Mouse (Mus musculus): ENCODE results near the gene Ptgis. TPM values are rescaled to one million over a fixed set of nuclear protein-coding genes. Genes with fewer than 3 reads are reported as not detected.
A peak's percentile ranks its signal among the peaks of the same experiment; 100 is the strongest.

Gene Ptgis
- 27.2 and 30.5 TPM in 2 replicates for polyA plus RNA-seq (2015; fragmentation: Nextera tagmentation; extraction: Ambion mirVana)

DNA sequence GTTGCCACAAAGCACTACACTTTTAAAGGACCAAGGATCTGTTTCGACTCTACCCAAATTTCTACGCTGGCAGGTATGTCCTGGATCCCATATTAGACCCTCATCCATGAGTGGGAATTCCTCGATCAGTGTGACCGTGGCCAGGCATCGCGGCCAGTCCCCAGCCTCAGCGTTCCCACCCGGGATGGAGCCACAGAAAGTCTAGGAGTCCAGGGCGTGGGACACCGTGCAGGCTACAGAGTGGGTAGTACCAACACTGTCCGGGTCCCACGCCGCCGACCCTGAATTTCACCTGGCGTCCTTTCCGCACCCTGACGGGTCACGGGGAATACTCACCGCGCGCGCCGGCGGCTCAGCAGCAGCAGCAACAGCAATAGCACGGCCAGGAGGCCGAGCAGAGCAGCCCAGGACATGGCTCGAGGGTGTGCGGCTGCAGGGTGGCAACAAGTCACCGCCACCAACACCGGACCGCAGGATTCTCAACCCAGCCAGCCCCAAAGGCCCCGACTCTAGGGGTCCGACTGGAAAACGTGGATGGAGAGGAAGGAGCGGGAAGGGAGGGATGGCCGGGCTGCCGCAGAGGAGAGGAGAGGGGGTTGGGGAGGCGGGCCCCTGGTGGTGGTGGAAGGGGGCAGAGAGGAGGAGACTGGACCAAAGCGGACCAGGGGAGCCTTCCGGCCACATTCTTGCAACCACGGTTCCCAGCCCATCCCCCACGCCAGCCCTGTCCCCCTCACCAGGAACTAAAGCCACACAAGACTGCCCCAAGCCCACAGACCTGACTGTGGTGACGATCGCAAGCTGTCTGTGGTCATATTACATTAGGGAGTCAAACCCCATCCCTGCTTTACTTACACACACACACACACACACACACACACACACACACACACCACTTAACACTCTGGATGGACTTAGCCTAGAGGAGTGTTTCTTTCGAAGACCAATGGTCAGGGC is at the start of gene Ptgis:
TSS of gene Ptgis (minus strand) at position 597 of the 957 bp plus-strand sequence.
- H3K4me1 ChIP-seq: peaks cover 31% of the 10 kb centered on the region
- peak within 1 kb of the TSS; percentile 80 for H3K9ac ChIP-seq
- H3K36me3 ChIP-seq: no peaks in the 10 kb centered on the region
- no peaks in the 10 kb centered on the region for H3K9me3 ChIP-seq
- 2% methylated on average over 43 of the region's 45 CpGs for WGBS
- H3K27me3 ChIP-seq: peaks cover 9% of the 10 kb centered on the region
- peak; percentile 55 for ATAC-seq (ENCODE audit: low FRiP score, low read depth)
- H3K4me2 ChIP-seq (replicated peaks): peak within 1 kb of the TSS; percentile 89
- H3K4me3 ChIP-seq: peak within 1 kb of the TSS; percentile 62
- H3K27ac ChIP-seq: peak within 1 kb of the TSS; percentile 69

- no peak overlapping the region for H3K27ac ChIP-seq
- no peak overlapping the region for H3K4me2 ChIP-seq (replicated peaks)
- H3K4me3 ChIP-seq: no peak overlapping the region
- no peak overlapping the region for H3K9ac ChIP-seq
- no peaks in the 10 kb centered on the region for H3K9me3 ChIP-seq
- 90% methylated on average over 13 of the region's 13 CpGs for WGBS
- no peaks in the 10 kb centered on the region for H3K36me3 ChIP-seq
- no peaks in the 10 kb centered on the region for H3K27me3 ChIP-seq
- no peak for ATAC-seq (ENCODE audit: low FRiP score, low read depth)
- no peaks in the 10 kb centered on the region for H3K4me1 ChIP-seq
These were observed 41.1 kb upstream of the Ptgis start for GRCm38 (mm10) chr2:167281461-167281860.

DNA sequence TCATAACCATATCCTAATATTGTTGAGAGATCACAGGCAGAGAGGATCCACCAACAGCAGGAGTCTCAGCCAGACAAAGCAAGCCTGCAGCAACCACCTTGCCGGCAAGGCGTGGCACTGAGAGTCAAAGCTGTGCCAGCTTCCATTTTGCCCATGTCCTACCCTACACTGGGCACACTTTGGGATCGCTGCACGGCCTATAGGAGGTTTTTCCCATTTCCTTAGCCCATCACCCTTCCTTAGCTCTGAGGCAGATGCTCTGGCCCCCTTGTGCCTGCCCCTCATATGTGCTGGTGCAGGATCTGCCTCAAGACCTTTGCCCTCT is 40.5 kb upstream of the Ptgis start:
- ATAC-seq (ENCODE audit: low FRiP score, low read depth): no peak

GRCm38 (mm10) chr2:167280090-167280985 is 39.9 kb upstream of the Ptgis start:
- no peak overlapping the region for H3K27ac ChIP-seq
- no peak overlapping the region for H3K9ac ChIP-seq
- peak; percentile 69; the same call in 1 of the 2 replicates for ATAC-seq (ENCODE audit: low FRiP score, low read depth)
- H3K4me2 ChIP-seq (replicated peaks): no peak overlapping the region
- H3K4me3 ChIP-seq: no peak overlapping the region
- no peaks in the 10 kb centered on the region for H3K36me3 ChIP-seq
- H3K4me1 ChIP-seq: no peaks in the 10 kb centered on the region
- whole genome bisulfite sequencing: 44% methylated on average over 26 of the region's 26 CpGs
- H3K27me3 ChIP-seq: no peaks in the 10 kb centered on the region
- H3K9me3 ChIP-seq: no peaks in the 10 kb centered on the region

More for the DNA sequence above, 40.5 kb upstream of the Ptgis start:
- Histone ChIP-seq H3K27me3 (no peaks in the 10 kb centered on the region), H3K9ac (no peak overlapping the region), H3K4me3 (no peak overlapping the region), H3K4me1 (no peaks in the 10 kb centered on the region), H3K4me2 (replicated peaks) (no peak overlapping the region), H3K36me3 (no peaks in the 10 kb centered on the region), H3K27ac (no peak overlapping the region), H3K9me3 (no peaks in the 10 kb centered on the region)
- WGBS: 82% methylated on average over 4 of the region's 4 CpGs

DNA sequence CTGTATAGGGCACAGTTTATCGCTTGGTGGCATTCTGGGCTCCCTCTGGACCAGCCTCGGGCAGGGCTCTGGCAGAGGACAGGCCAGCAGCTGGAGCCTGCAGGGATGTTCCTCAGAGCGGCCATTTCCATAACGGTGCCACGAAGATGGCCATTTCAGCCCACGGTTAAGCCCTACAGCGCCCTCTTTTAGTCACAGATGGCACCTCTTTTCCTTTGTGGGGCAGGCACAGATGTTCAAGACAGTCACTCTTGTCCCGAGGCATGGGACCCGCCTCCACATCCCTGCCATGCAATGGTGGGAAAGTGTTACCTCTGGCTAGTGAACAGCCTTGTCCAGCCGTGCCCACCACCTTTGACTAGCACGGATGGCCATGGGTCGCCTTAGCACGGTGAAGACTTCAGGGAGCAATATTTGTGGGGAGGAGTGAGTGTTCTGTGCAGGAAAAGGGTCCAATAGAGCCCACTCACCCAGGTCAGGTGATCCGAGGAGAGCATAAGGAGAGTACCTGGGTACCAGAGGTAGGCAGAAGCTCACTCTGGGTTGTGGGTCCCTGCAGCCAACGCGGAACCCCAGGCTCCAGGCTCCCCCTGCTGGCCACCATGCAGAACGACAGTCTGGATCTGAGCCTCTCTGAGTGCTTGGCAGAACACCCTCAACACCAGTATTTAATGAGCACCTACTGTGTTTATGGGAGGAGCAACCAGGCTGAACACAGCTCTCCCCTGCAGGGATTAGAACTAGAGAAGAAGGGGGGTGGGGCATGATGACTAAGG is 38.5 kb upstream of the Ptgis start:
- WGBS: 59% methylated on average over 17 of the region's 17 CpGs
- H3K9ac ChIP-seq: no peak overlapping the region
- H3K9me3 ChIP-seq: no peaks in the 10 kb centered on the region
- no peaks in the 10 kb centered on the region for H3K36me3 ChIP-seq
- no peak overlapping the region for H3K27ac ChIP-seq
- H3K4me1 ChIP-seq: no peaks in the 10 kb centered on the region
- H3K4me3 ChIP-seq: no peak overlapping the region
- no peaks in the 10 kb centered on the region for H3K27me3 ChIP-seq
- H3K4me2 ChIP-seq (replicated peaks): no peak overlapping the region
- peak; percentile 36; the same call in 1 of the 2 replicates for ATAC-seq (ENCODE audit: low FRiP score, low read depth)

DNA sequence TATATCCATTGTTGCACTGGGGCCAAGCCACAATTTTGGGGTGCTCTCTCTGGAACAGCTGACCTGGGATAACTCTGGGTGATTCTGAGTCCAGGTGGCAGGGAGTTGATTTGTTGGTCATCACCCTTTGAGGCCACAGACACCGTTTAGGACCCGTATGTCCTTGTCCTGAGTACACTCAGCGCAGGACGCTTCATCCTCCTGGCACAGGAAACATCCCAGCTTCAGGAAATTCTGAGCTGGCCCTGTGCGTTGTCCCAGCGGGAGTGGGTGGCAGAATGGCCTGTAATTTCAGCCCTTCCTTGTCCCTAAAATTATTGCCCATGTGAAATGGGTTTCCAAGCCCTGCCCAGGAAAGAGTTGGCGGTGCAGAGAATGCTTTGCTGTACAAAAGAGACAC is 37.6 kb upstream of the Ptgis start:
- no peaks in the 10 kb centered on the region for H3K36me3 ChIP-seq
- H3K9ac ChIP-seq: no peak overlapping the region
- H3K9me3 ChIP-seq: no peaks in the 10 kb centered on the region
- no peaks in the 10 kb centered on the region for H3K4me1 ChIP-seq
- H3K4me2 ChIP-seq (replicated peaks): no peak overlapping the region
- no peak for ATAC-seq (ENCODE audit: low FRiP score, low read depth)
- H3K4me3 ChIP-seq: no peak overlapping the region
- 84% methylated on average over 7 of the region's 7 CpGs for WGBS
- H3K27ac ChIP-seq: no peak overlapping the region
- no peaks in the 10 kb centered on the region for H3K27me3 ChIP-seq

- 56% methylated on average over 13 of the region's 13 CpGs for WGBS
- no peaks in the 10 kb centered on the region for H3K9me3 ChIP-seq
- H3K27ac ChIP-seq: no peak overlapping the region
- H3K36me3 ChIP-seq: no peaks in the 10 kb centered on the region
- no peaks in the 10 kb centered on the region for H3K4me1 ChIP-seq
- H3K4me3 ChIP-seq: no peak overlapping the region
- H3K27me3 ChIP-seq: no peaks in the 10 kb centered on the region
- no peak overlapping the region for H3K9ac ChIP-seq
- H3K4me2 ChIP-seq (replicated peaks): no peak overlapping the region
- no peak for ATAC-seq (ENCODE audit: low FRiP score, low read depth)
These were observed 36.6 kb upstream of the Ptgis start for GRCm38 (mm10) chr2:167277026-167277425.

DNA sequence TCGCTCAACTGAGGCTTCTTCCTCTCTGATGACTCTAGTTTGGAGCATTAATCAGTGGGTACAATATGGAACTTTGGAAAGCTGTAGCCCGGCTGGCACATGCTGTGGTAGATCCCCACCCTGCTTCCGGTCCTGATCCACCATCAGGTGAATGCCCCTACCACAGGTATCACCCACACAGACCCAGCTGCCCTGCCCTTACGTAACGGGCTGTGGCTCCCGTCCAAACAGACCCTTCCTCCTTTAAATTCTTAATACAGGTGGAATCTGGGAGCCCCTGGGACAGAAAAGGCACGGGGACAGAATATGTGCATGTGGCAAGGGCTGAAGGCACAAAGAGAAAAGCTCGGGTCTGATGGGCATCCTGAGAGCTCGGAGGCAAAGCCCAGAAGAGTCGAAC is 35.5 kb upstream of the Ptgis start:
- 88% methylated on average over 10 of the region's 10 CpGs for WGBS
- H3K27me3 ChIP-seq: no peaks in the 10 kb centered on the region
- H3K4me1 ChIP-seq: no peaks in the 10 kb centered on the region
- no peak for ATAC-seq (ENCODE audit: low FRiP score, low read depth)
- H3K9ac ChIP-seq: no peak overlapping the region
- no peak overlapping the region for H3K27ac ChIP-seq
- H3K4me3 ChIP-seq: no peak overlapping the region
- no peaks in the 10 kb centered on the region for H3K9me3 ChIP-seq
- H3K4me2 ChIP-seq (replicated peaks): no peak overlapping the region
- H3K36me3 ChIP-seq: no peaks in the 10 kb centered on the region

DNA sequence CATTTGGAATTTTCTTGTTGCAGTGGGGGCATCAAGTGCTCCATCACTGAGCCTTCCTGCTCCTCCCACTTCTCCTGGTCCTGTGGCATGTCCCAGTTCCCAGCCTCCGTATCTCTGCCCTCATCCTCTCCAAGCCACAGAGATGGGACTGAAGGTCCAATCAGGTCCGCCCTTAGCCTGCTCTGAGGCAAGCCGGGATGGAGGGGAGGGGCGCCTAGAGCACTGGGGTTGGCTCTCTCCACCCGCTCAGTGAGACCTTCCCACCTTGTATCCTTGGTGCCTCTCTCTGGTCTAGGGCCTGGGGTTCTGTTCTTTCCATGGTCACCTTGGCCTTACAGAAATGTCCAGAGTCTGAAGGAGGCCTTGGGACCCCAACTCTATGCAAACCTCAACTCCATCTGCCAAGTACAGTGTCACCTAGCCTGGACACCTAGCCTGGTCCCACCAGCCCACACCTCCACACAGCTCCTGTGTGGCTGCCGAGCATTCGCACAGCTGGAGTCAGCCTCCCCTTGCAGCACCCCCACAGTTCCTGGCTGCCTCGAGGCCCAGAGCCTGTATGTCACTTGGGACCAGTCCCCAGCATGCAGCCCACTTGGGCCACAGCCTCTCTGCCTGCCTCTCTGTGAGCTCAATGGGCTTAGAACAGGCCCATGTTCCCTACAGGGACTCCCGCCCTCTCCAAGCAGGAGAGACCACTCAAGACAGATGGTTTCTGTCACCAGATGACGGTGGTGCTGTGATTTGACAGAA is 34.5 kb upstream of the Ptgis start:
- Histone ChIP-seq H3K4me3 (no peak overlapping the region), H3K27ac (no peak overlapping the region), H3K4me1 (no peaks in the 10 kb centered on the region), H3K27me3 (no peaks in the 10 kb centered on the region), H3K9ac (no peak overlapping the region), H3K9me3 (no peaks in the 10 kb centered on the region), H3K4me2 (replicated peaks) (no peak overlapping the region), H3K36me3 (no peaks in the 10 kb centered on the region)
- 49% methylated on average over 10 of the region's 10 CpGs for WGBS
- no peak for ATAC-seq (ENCODE audit: low FRiP score, low read depth)

- Histone ChIP-seq H3K36me3 (no peaks in the 10 kb centered on the region), H3K27ac (no peak overlapping the region), H3K4me1 (no peaks in the 10 kb centered on the region), H3K4me2 (replicated peaks) (no peak overlapping the region), H3K27me3 (no peaks in the 10 kb centered on the region), H3K9ac (no peak overlapping the region), H3K4me3 (no peak overlapping the region), H3K9me3 (no peaks in the 10 kb centered on the region)
- no peak for ATAC-seq (ENCODE audit: low FRiP score, low read depth)
- WGBS: 81% methylated on average over 13 of the region's 13 CpGs
These were observed 32.9 kb upstream of the Ptgis start for GRCm38 (mm10) chr2:167273206-167273740.

- Histone ChIP-seq H3K9me3 (no peaks in the 10 kb centered on the region), H3K4me1 (no peaks in the 10 kb centered on the region), H3K27me3 (no peaks in the 10 kb centered on the region), H3K9ac (no peak overlapping the region), H3K27ac (no peak overlapping the region), H3K36me3 (no peaks in the 10 kb centered on the region), H3K4me3 (no peak overlapping the region), H3K4me2 (replicated peaks) (no peak overlapping the region)
- no peak for ATAC-seq (ENCODE audit: low FRiP score, low read depth)
- 86% methylated on average over 3 of the region's 3 CpGs for WGBS
These were observed 32.3 kb upstream of the Ptgis start for GRCm38 (mm10) chr2:167272706-167273105.
